Mouse (Mus musculus): ENCODE measurements at regions not wholly inside any gene's neighbourhood (a gene's known extent, or its start where the extent isn't known, plus 50 kb on each side); places are given as distances from the start of the nearest gene placed in this dataset.

DNA sequence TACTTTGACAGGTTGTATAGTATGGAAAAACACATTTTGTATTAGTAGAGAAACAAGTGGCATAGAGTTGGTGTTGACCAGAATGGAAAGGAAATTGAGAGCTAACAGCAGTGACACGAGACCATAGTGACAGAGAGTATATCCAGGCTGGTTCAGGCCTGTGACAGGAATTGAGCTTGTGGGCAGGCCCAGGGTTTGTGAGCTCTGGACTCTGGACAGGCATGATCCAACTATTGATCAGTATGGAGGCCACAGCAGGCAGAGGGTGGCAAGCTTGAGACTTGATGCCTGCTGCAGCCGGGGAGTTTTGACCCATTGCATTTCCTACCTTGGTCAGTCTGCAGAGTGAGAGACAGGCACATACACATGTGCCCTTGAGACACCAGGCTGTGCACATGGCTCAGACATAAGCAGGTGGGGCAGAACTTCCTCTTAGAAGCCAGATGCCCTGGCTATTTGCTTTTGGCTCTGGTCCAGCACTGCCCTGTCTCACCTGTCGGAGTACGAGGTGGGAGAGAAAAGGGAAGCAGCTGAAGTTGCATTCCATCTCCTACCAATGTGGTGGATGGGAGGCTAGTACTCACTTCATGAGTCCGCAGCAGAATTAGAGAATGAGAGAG is 1006.2 kb upstream of the Cdh20 start:
- WGBS = 86% methylated on average over 5 of the region's 5 CpGs
- ATAC-seq (ENCODE audit: low FRiP score) (0 out of 2 replicates have a peak, but pooled peaks have one; percentile 13), DNase-seq (ENCODE audit: low spot score) (no peak)
- H3K36me3 ChIP-seq (ENCODE audit: insufficient read depth, low read length) = no peaks in the 10 kb centered on the region
- no peak overlapping the region for H3K9ac ChIP-seq (replicated peaks; ENCODE audit: low read length, poor library complexity, severe bottlenecking)
- H3K27me3 ChIP-seq (ENCODE audit: insufficient read depth, low read length) = no peaks in the 10 kb centered on the region
- H3K4me2 ChIP-seq (ENCODE audit: low read depth, low read length, poor library complexity, severe bottlenecking) = no peak overlapping the region
- no peak overlapping the region for H3K27ac ChIP-seq (ENCODE audit: low read depth, low read length)
- H3K4me3 ChIP-seq (ENCODE audit: low read depth, low read length) = no peak overlapping the region
- no peak for TF ChIP-seq CTCF (IDR thresholded peaks at IDR 0.05)
- H3K4me1 ChIP-seq (ENCODE audit: insufficient read depth, low read length) = no peaks in the 10 kb centered on the region
- no peaks in the 10 kb centered on the region for H3K9me3 ChIP-seq (ENCODE audit: low read length)

GRCm38 (mm10) chr1:103762745-103763144 is 1005.6 kb upstream of the Cdh20 start:
- DNase-seq (ENCODE audit: low spot score) (peak; percentile 13), ATAC-seq (ENCODE audit: low FRiP score) (no peak)
- no peak overlapping the region for H3K4me2 ChIP-seq (ENCODE audit: low read depth, low read length, poor library complexity, severe bottlenecking)
- no peak overlapping the region for H3K4me3 ChIP-seq (ENCODE audit: low read depth, low read length)
- H3K27ac ChIP-seq (ENCODE audit: low read depth, low read length) = no peak overlapping the region
- peak; percentile 60 for TF ChIP-seq CTCF (IDR thresholded peaks at IDR 0.05)
- 51% methylated on average over 3 of the region's 3 CpGs for WGBS
- H3K4me1 ChIP-seq (ENCODE audit: insufficient read depth, low read length) = no peaks in the 10 kb centered on the region
- H3K9me3 ChIP-seq (ENCODE audit: low read length) = no peaks in the 10 kb centered on the region
- no peaks in the 10 kb centered on the region for H3K27me3 ChIP-seq (ENCODE audit: insufficient read depth, low read length)
- H3K36me3 ChIP-seq (ENCODE audit: insufficient read depth, low read length) = no peaks in the 10 kb centered on the region
- H3K9ac ChIP-seq (replicated peaks; ENCODE audit: low read length, poor library complexity, severe bottlenecking) = no peak overlapping the region

DNA sequence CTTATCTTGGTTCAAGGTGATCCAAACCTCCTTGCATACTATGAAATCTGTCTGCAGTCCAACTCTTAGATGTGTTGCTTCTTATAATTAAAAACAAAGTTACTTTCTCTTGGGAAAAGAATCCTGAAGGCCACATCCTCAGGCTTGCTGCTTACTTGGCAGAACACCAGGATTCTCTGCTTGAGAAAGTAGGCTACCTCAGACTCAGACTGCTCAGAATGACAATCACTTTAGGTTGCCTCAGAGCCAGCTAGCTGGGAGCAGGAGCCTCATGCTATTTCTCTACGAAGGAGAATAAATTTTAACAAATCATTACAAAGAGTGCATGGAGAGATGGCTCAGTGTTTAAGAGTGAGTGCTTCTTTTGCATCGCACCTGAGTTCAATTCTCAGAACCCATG is 1001.0 kb upstream of the Cdh20 start:
- Histone ChIP-seq H3K4me2 (ENCODE audit: low read depth, low read length, poor library complexity, severe bottlenecking) (no peak overlapping the region), H3K4me1 (ENCODE audit: insufficient read depth, low read length) (no peaks in the 10 kb centered on the region), H3K4me3 (ENCODE audit: low read depth, low read length) (no peak overlapping the region), H3K27ac (ENCODE audit: low read depth, low read length) (no peak overlapping the region), H3K27me3 (ENCODE audit: insufficient read depth, low read length) (no peaks in the 10 kb centered on the region), H3K9me3 (ENCODE audit: low read length) (no peaks in the 10 kb centered on the region), H3K9ac (replicated peaks; ENCODE audit: low read length, poor library complexity, severe bottlenecking) (no peak overlapping the region), H3K36me3 (ENCODE audit: insufficient read depth, low read length) (no peaks in the 10 kb centered on the region)
- no peak for ATAC-seq (ENCODE audit: low FRiP score)
- WGBS = 64% methylated on average over 2 of the region's 2 CpGs
- peak; percentile 14 for DNase-seq (ENCODE audit: low spot score)
- no peak for TF ChIP-seq CTCF (IDR thresholded peaks at IDR 0.05)

DNA sequence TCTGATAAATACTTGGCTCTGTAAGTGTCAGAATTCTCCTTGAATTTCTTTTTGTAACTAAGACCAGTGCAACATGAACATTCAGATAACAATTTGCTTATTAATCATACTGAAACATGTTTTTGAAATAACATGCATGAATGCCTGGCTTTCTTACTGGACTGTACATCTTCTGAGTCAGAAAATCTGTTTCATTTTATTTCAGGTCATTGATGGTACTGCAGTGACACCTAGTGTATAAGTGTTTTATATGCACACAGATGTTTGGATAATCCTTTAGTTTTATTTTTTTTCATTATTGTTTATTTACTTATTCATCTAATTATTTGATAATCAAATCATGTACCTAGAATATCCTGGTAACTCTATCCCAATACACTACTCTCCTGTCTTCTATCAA is 983.6 kb upstream of the Cdh20 start:
- Histone ChIP-seq H3K36me3 (ENCODE audit: insufficient read depth, low read length) (no peaks in the 10 kb centered on the region), H3K4me2 (ENCODE audit: low read depth, low read length, poor library complexity, severe bottlenecking) (no peak overlapping the region), H3K9ac (replicated peaks; ENCODE audit: low read length, poor library complexity, severe bottlenecking) (no peak overlapping the region), H3K9me3 (ENCODE audit: low read length) (no peaks in the 10 kb centered on the region), H3K4me3 (ENCODE audit: low read depth, low read length) (no peak overlapping the region), H3K27me3 (ENCODE audit: insufficient read depth, low read length) (no peaks in the 10 kb centered on the region), H3K4me1 (ENCODE audit: insufficient read depth, low read length) (no peaks in the 10 kb centered on the region), H3K27ac (ENCODE audit: low read depth, low read length) (no peak overlapping the region)
- TF ChIP-seq CTCF (IDR thresholded peaks at IDR 0.05) = peak; percentile 81
- ATAC-seq (ENCODE audit: low FRiP score) = no peak
- DNase-seq (ENCODE audit: low spot score) = peak; percentile 73

DNA sequence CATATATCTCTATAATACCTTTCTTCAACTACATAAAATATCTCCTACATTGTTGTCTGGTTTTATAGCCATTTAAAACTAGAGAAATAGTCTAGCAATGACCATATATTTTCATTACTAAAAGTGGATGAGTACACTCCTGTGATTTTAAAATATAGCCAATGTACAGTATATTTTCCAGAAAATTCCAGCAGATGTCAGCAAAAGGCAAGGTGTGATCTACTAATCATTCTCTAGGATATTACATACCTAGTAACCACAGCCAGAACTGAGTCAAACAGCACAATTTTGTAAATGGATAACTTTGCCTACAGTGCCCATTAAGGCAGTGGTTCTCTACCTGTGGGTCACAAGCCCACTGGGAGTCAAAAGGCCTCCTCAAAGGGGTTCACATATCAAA is 972.0 kb upstream of the Cdh20 start:
- H3K4me1 ChIP-seq (ENCODE audit: insufficient read depth, low read length) = no peaks in the 10 kb centered on the region
- no peaks in the 10 kb centered on the region for H3K27me3 ChIP-seq (ENCODE audit: insufficient read depth, low read length)
- H3K27ac ChIP-seq (ENCODE audit: low read depth, low read length) = no peak overlapping the region
- TF ChIP-seq CTCF (IDR thresholded peaks at IDR 0.05) = peak; percentile 72
- no peak overlapping the region for H3K4me2 ChIP-seq (ENCODE audit: low read depth, low read length, poor library complexity, severe bottlenecking)
- no peaks in the 10 kb centered on the region for H3K9me3 ChIP-seq (ENCODE audit: low read length)
- no peak overlapping the region for H3K9ac ChIP-seq (replicated peaks; ENCODE audit: low read length, poor library complexity, severe bottlenecking)
- H3K36me3 ChIP-seq (ENCODE audit: insufficient read depth, low read length) = no peaks in the 10 kb centered on the region
- no peak overlapping the region for H3K4me3 ChIP-seq (ENCODE audit: low read depth, low read length)
- DNase-seq (ENCODE audit: low spot score) = peak; percentile 19
- ATAC-seq (ENCODE audit: low FRiP score) = no peak

DNA sequence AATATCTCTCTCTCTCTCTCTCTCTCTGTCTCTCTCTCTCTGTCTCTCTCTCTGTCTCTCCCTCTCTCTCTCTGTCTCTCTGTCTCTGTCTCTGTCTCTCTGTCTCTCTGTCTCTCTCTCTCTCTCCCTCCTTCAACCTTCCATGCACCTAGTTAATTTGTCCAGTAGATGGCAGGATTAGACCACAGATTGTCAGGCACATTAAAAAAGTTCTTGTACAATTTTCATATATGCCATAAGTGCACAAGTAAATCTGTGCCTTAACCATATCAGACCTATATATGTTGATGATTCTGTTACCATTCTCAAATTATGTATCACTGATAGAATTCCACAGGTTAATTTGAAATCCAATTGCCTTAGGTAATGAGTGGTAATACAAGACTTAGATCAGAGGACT is 969.0 kb upstream of the Cdh20 start:
- H3K9ac ChIP-seq (replicated peaks; ENCODE audit: low read length, poor library complexity, severe bottlenecking) = no peak overlapping the region
- H3K36me3 ChIP-seq (ENCODE audit: insufficient read depth, low read length) = no peaks in the 10 kb centered on the region
- H3K4me2 ChIP-seq (ENCODE audit: low read depth, low read length, poor library complexity, severe bottlenecking) = no peak overlapping the region
- no peaks in the 10 kb centered on the region for H3K4me1 ChIP-seq (ENCODE audit: insufficient read depth, low read length)
- H3K27ac ChIP-seq (ENCODE audit: low read depth, low read length) = no peak overlapping the region
- TF ChIP-seq CTCF (IDR thresholded peaks at IDR 0.05) = peak; percentile 90
- H3K4me3 ChIP-seq (ENCODE audit: low read depth, low read length) = no peak overlapping the region
- no peak for ATAC-seq (ENCODE audit: low FRiP score)
- no peaks in the 10 kb centered on the region for H3K9me3 ChIP-seq (ENCODE audit: low read length)
- peak; percentile 63 for DNase-seq (ENCODE audit: low spot score)
- H3K27me3 ChIP-seq (ENCODE audit: insufficient read depth, low read length) = no peaks in the 10 kb centered on the region
